Mouse (Mus musculus) megakaryocyte-erythroid progenitor cell, adult 5-6 weeks (primary cell): ENCODE results near the gene Wnk1. TPM values are rescaled to one million over a fixed set of nuclear protein-coding genes. Genes with fewer than 3 reads are reported as not detected.

ENCODE experiments used
- ATAC-seq: replicated peaks from 2 replicates; pipeline ENCODE4 v1.8.0; 2016; ENCODE audit warnings: mild to moderate bottlenecking, inconsistent platforms; ENCODE audit not compliant: severe bottlenecking, poor library complexity, low FRiP score, low TSS enrichment
- total RNA-seq, 2 experiments: library from RNA; stranded (forward) in 1 of 2; stranded (reverse) in 1 of 2; fragments of 200-1000, 215-1000 nt in 1 of 2; fragments of >200 nt in 1 of 2; fragmentation: Nextera tagmentation in 1 of 2; gene quantifications; 2 replicates each; pipeline ENCODE4 v1.2.3; 2014 to 2017

The Wnk1 gene
- total RNA-seq, 2 experiments from 2014 or later, result 123 to 268 TPM

DNA sequence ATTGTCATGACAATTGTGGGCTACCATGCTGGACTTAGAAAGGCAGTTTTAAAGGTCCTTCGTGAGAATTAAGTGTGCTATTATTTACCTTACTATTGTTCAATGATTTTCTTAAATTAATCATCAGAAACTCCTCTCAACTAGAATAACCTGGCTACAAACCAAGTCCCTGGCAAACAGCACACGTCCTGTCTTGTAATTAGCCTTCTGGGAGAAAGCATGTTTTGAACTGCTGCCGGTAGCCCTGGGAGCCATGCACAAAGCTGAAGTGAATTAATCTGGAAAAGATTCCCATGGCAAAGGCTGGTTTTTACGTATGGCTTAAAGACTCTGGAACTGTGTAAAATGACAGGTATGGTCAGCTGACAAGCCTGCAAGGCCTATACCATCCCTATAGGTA lies 6.9 kb upstream of the Wnk1 start:
- no peak for ATAC-seq

DNA sequence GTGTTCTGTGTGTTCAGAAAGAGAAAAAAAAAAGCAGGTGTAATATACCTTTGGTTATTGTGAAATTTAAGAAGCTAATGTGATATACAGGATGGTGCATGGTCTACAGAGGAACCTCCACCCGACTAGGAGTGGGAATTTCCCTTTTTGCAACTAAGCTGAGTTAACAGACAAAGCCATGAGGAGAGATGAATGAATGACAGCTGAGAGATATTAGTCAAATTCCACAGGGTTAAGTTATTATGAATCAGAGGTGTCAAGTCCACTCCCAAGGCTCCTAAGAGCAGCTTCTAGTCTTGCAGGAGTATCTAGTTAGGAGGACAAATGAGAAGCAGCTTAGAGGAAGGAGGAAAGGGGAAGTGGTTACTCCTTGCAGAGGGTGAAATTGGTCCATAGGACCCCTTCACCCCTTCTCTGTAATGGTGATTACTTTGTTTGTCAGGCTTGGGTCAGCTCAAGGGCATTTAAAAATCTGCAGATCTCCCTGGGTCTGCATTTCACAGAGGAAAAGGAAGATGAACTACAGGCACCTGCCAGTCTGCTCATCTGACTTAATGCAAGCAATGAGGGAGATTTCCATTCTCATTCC lies 4.3 kb upstream of the Wnk1 start:
- no peak for ATAC-seq

DNA sequence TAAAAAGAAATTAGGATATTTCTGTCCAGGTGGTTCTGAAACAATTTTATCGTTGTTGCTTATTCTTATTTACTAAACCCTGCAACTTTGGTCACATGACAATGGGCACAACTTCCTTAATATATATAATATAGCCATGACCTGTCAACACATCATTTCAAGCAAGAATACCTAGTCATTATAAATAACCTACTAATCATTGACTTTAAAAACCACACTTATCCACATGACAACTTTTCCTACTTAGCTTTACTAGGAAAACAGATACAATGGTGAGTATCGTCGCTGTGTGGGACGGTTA lies 2.0 kb upstream of the Wnk1 start:
- ATAC-seq, result no peak

DNA sequence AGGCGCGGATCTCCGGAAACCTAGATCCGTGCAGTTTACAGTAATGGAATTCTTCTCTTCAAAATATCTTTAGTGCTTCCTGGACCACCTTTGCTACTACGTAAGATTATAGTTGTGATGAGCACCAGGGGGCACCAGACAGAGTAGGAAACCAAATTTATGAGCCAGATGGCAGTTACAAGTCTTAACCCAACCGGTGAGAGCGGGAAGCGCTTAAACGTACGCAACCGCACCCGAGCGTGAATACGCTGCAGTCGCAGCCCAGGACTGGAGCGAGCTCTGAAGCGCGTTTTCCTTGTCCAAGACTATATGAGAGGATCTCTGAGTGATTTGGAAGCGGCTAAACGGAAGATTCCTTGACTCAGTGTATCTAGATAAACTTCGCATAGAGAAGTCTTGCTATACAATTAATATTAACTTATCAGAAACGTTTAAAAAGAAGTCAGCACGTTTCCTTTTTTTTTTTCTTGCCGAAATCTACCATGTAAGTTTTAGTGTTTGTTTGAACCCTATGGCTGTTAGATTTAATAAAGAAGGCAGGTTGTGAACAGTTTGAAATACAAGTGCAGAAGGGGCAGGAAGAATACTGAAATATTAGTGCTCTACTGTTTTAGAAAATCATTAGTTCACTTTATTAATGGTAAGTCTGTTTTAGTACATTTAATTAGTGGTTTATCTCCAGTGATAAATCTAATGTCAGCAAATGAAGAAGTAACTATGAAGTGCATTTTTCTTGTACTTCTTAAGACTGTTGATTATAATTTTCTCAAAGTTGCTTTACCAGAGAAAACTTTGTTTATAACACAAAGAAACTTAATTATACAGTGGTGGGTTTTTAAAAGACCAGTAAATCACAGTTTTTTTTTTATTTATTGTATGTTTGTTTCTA lies 1.4 kb upstream of the Wnk1 start:
- peak; percentile 77 for ATAC-seq

DNA sequence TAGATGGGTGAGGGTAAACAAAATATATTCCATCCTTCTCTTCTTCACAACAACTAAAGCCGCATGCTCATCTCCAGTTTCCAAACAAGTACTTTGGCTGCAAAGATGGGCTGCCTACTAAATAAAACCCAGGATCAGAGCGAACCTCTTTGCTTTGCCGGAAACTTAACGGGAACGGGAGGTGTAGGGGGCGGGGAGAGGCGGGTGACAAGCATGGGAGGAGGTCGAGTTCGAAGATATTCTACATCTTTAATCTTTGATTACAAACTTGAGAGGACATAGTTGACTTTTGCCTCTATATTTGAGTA lies 738 bp upstream of the Wnk1 start:
- no peak for ATAC-seq

DNA sequence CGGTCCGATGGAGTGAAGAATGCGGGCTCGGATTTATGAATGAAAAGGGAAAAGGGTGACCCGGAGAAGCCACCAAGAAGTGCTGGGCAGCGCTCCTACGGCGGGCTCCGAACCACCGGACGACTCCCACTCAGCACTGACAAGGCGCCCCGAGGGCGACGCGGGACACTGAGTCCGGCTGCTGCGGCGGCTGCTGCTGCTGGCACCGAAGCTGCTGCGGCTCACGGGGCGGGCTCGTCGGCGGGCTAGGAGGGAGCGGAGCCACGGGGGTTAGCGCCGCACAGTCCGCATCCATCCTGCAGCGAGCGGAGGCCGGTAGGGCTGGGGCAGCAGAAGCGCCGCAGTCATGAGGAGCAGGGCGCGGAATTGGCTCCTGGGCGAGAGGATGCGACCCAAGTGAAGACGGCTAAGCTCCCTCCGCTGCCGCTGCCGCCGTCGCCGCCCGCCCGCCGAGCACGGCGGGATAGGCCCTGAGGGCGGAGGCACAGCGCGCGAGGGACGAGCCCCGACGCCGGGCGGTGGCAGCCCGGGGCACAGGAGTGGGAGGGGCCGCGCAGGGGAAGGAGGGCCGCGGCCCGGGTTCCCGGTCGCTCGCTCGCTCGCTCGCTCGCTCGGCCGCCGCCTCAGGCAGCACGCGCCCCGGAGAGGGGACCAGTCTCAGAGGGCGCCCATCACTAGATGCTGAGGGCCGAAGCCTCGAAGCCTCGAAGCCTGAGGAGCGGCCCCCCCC lies 671 bp downstream of the Wnk1 start:
- ATAC-seq, result peak; percentile 40

DNA sequence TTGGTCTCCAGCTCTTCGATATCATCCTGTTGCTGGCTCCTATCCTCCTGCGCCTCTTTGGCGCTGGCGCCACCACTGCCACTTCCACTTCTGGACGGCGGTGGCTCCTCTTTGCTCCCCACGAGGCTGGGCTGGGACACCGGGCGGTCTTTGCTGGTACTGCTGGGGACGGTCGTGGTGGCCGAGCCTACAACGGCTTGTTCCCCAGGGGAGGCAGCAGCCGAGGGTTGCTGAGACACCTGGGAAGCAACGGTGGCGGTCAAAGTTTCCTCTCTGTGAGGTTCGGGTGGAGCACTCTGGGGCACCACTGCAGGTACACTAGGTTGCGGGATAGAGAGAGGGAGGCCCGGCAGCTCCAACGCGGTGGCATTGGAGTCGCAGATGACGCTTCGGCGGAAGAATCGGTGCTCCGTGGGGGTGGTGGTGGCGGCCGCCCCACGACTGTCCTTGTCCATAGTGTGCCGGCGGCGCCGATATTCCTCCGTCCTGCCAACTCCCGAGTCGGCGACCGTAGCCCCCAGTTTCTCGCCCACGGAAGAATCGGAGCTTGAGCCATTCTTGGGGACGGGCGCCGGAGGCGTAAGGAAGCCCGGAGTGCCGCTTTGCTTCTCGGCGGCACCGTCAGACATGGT lies 1.4 kb downstream of the Wnk1 start:
- ATAC-seq, result peak; percentile 72

DNA sequence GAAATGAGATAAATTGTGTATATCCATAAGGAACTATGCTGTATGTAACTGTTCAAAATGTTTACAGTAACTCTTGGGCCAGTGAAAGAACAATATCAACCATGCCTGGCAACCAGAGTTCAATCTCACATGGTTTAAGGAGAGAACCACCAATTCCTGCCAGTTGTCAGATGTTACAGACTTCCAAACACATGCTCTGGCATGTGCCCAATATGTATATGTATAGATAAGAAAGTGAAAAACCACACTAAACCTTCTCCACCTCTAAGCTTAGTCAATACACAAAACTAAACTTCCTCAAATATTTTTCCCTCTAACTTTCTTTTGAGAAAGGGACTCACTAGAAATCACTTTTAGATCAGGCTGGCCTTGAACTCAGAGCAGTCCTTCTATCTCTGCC lies 13.9 kb downstream of the Wnk1 start:
- ATAC-seq, result peak; percentile 77

DNA sequence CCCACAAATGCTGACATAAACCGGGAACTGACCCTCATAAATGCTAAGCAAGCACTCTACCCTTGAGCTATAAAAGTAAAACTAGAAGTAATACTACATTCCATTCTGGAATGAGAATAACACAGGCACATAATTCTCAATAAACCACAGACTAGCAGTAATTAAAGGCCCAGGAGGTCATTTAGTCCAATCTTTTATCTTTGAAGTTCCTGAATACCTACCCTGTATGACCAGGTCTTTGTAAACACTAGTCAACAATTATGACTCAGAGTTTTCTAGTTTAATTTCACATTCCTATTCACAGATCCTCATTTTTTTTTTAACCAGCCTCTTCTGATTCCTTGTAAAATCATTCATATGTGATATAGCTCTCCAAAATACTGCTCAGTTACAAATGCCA lies 14.7 kb downstream of the Wnk1 start:
- ATAC-seq, result no peak

DNA sequence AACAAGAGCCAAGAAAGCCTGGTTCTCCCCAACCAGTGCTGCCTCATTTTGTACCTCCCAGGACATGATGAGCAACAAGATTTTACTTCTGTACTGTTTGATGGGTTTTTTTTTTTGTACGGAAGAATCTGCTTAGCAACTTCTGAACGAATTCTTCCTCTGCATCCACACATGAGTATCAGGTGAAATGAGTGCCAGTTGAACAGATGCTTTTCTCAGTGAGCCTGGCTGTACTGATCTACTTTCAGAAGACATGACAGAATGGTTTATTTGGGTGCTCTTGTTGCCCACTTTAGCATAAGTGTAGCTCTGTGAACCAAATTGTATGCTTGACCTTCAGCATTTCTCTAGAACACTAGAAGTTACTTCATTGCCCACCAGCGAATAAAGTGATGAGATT lies 16.4 kb downstream of the Wnk1 start:
- no peak for ATAC-seq

DNA sequence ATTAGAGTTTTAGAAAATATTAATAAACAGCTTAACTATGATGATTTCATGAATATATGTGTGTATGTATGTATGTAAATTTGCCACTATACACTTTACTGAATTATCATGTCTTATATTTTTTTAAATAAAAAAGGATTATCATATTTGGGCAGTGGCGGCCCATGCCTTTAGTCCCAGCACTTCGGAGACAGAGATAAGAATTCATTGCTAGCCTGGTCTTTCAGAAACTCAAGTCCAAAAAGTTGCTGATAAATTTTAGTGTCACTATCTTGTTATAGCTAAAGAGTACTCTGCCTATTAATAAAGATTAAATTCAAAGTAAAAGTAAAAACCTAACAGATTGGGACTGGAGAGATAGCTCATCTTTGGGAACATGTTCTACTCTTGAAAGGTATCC lies 18.8 kb downstream of the Wnk1 start:
- ATAC-seq, result peak; percentile 48

DNA sequence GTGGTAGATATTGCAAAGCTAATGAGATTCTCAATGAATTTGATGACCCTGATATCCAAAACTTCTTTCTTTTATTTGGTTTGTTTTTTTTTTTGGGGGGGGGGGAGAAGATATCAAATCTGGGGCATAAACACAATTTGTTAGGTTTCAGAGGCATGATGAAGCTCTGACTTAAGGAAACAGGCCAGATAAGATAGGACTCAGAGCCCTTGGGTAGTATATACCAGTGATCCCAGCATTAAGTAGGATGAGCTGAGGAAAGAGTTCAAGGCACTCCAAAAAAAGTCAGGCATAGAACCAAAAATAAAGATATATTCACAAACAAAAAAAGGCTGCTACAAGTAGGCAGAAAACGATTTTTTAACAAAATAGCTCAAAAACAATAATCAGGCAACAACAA lies 25.3 kb downstream of the Wnk1 start:
- no peak for ATAC-seq

DNA sequence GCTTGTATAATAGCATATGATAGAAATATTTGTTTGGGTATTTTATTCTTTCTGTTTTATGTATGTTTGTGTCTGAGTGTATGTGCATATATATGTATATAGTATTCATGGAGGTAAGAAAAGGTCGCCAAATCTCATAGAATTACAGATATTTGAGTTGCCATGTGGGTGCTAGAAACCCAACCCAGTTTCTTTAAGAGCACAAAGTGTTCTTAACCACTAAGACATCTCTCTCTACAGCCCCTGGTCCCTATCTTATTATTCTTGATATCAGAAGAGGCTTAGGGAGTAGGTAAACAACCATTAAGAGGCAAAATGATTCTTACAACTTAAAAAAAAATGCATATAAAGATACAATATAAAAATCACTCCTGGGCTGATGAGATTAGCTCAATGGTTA lies 27.0 kb downstream of the Wnk1 start:
- peak; percentile 39 for ATAC-seq

DNA sequence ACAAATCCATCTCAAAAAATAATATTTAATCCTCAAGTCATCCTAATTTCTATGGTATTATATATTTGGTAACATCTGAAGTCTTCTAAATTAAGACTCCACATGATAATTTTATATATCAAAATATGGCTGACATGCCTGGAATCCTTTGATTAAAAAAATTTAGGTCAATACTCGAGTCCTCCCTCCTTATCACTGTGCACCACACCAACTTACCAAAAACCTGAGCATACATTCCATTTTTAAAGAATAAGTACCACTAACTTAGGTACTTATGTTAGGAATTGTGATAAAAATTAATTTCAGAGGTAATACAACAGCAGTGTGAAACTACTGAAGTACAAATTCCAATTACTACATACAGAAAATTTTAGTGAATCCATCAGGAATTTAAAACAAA lies 27.5 kb downstream of the Wnk1 start:
- ATAC-seq, result peak; percentile 91

DNA sequence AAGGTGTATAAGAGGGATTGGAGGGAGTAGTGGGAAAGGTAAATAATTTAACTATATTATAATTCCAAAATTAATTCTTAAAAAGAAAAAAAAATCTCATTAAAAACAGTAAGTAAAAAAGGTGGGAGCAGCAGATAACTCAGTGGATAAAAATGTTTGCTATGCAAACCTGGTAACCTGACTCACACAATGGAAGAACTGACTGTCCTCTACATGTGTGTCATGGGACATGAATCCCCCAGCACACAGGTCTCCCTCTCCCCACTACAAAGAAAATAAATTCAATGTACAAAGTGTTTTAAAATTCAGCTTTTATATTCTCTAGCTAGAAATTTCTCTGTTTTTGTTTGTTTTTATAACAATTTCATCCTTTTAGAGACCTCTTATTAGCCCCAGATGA lies 27.9 kb downstream of the Wnk1 start:
- ATAC-seq, result no peak

DNA sequence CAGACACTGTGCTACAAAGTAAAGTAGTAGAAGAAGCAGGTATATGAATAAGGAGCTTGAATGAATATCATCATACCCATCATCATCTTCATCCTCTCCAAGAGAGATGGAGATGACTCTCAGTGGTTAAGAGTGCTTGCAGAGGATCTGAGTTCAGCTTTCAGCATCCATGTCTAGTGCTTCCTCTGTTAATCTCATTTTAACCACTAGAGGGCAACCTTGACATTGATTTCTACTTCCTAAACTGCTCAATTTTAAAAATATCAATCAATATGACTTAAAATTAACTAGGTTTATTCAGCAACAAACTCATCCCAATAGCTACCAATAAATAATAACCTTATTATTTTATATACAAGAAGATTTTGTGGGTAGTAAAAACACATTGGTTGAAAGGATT lies 36.8 kb downstream of the Wnk1 start:
- ATAC-seq, result 0 out of 2 replicates have a peak, but pooled peaks have one; percentile 73

DNA sequence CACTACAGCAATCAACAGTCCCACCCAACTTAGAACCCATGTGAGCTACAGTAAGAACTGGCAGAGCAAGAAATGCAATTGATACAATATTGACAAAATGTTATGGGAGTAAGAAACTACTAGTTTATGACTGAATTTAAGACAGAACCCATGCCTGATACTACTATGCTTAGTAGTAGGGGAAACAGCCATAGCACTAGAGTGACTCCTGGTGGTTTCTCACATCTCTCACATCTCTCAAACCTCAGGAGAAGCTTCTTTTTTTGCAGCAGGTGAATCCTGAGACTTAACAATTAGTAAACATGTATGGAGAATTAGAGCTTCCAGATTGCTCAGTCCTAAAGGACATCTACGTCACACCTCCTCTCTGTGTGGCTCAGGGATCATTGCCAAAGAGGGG lies 42.0 kb downstream of the Wnk1 start:
- 0 out of 2 replicates have a peak, but pooled peaks have one; percentile 37 for ATAC-seq

DNA sequence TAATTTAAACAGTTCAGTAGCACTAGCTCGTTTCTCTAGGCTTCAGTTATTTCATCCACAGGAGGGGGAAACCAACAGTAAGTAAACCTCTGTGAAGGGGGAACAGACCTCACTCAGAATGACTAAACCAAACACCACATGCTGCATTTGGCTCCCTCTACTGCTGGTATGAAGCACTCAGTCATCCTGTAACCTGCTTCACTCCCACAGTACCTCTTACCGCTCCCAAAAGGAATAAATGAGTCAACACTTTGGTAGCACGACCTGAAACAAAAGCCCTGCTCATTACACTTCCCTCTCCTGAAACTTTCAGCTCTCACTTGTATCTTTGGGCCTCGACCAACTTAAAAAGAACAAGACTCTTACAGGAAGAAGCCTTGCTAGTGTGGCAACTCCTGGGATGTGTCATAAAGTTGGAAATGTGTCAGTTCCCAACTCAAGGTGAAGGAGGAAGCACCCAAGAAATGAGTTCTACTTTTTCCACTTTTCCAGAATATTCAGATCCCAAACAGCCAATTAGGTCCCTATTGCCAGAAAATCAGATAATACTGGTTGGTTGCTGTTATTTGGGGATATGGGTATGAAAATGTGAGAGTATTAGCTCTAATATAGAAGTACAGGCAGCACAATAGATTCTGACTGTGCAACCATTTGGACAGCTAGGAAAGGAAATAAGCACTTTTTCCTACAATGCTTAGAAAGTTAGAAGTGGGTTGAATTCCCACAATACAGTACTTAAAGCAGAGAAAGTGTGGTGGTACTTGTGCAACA lies 114.1 kb downstream of the Wnk1 start:
- 0 out of 2 replicates have a peak, but pooled peaks have one; percentile 34 for ATAC-seq

DNA sequence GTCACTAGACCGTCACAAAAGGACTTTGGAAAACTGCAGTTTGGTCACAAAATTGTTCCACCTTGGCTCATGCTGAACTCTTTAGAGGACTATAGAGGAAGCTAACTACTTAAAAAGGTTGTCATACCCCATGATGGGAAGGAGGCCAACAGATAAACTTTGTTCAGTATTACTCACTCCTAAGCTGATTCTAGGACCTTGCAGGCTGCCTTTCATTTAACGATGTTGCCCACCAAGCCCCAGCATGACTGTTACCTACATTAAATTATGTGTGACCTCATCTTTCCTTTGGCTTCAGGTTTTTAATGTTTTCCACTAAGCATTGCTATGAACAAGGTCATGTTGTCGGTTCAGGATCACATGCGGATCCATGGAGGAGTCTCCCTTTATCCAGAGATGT lies 115.9 kb downstream of the Wnk1 start:
- no peak for ATAC-seq

DNA sequence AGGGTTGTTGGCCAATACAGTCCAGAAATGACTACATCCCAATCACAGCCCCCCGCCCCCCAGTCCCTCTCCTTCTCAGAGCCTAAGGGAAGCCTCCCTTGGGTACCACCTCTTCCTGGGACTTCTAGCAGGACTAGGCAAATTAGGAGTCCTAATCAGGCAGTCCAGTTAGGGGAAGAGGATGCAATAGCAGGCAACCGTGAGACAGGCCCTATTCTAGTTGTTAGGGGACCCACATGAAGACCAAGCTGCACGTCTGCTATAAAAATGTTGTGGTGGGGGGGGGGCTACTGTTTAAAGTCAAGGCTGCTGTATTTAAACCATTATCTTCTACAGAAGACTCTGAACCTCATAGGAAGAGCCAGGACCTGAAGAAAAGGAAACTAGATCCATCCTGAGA lies 116.3 kb downstream of the Wnk1 start:
- ATAC-seq, result no peak
